Mouse (Mus musculus): ENCODE measurements around the gene Elob. TPM values are rescaled to one million over a fixed set of nuclear protein-coding genes. Genes with fewer than 3 reads are reported as not detected.

The Elob gene
- polyA plus RNA-seq, 1 experiment from 2014 or later, result 1,362 TPM

DNA sequence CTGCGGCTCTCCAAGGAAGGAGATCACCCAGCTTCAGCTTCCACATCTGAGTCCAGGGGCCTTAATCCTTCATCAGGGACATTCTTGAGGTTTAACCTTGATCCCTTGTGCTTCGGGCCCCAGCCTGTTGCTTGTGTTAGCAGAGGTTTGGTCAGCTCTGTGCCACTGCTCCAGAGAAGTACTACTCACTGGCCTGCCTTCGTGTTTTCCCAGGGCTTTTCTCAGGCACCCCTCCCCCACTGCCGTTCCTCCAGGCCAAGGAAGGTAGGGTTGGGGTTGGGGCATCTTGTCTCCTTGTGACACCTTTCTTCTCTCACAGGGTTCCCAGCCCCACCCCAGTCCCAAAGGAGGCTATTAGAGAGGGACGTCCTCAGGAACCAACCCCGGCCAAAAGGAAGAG, 6.8 kb downstream of the Elob start:
- ATAC-seq (ENCODE audit: low read depth), result no peak
- no peak overlapping the region for H3K4me2 ChIP-seq

DNA sequence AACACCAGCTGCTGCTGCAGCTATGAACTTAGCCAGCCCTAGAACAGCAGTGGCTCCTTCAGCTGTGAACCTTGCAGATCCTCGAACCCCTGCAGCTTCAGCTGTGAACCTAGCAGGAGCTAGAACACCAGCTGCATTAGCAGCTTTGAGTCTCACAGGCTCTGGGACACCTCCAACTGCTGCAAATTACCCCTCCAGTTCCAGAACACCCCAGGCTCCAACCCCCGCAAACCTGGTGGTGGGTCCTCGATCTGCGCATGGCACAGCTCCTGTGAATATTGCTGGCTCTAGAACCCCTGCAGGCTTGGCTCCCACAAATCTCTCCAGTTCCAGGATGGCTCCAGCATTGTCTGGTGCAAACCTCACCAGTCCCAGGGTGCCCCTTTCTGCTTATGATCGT, 8.2 kb downstream of the Elob start:
- no peak overlapping the region for H3K4me3 ChIP-seq
- H3K4me2 ChIP-seq, result no peak overlapping the region
- no peaks in the 10 kb centered on the region for H3K27me3 ChIP-seq
- H3K27ac ChIP-seq (replicated peaks), result no peak overlapping the region
- no peak for ATAC-seq (ENCODE audit: low read depth)
- no peak overlapping the region for H3K9ac ChIP-seq
- H3K36me3 ChIP-seq, result peaks cover 100% of the 10 kb centered on the region
- no peaks in the 10 kb centered on the region for H3K4me1 ChIP-seq (replicated peaks)
- WGBS, result 96% methylated on average over 5 of the region's 5 CpGs
- H3K9me3 ChIP-seq, result peaks cover 16% of the 10 kb centered on the region

More for the DNA sequence above, 6.8 kb downstream of the Elob start:
- WGBS, result 75% methylated on average over 6 of the region's 6 CpGs
- H3K27me3 ChIP-seq, result no peaks in the 10 kb centered on the region
- no peak overlapping the region for H3K4me3 ChIP-seq
- H3K9me3 ChIP-seq, result peaks cover 14% of the 10 kb centered on the region
- peaks cover 11% of the 10 kb centered on the region for H3K4me1 ChIP-seq (replicated peaks)
- H3K36me3 ChIP-seq, result peaks cover 100% of the 10 kb centered on the region
- no peak overlapping the region for H3K9ac ChIP-seq
- no peak overlapping the region for H3K27ac ChIP-seq (replicated peaks)

DNA sequence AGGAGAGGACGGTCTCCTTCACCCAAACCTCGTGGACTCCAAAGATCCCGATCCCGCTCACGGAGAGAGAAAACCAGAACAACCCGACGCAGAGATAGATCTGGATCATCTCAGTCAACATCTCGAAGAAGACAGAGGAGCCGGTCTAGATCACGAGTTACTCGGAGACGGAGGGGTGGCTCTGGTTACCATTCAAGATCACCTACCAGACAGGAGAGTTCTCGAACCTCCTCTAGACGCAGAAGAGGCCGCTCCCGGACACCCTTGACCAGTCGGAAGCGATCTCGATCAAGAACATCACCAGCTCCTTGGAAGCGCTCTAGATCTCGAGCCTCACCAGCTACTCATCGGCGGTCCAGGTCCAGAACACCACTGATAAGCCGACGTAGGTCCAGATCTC, 9.7 kb downstream of the Elob start:
- no peak for ATAC-seq (ENCODE audit: low read depth)
- no peak overlapping the region for H3K4me3 ChIP-seq
- no peak overlapping the region for H3K27ac ChIP-seq (replicated peaks)
- no peak overlapping the region for H3K9ac ChIP-seq
- WGBS, result 97% methylated on average over 25 of the region's 25 CpGs
- peaks cover 24% of the 10 kb centered on the region for H3K9me3 ChIP-seq
- no peaks in the 10 kb centered on the region for H3K4me1 ChIP-seq (replicated peaks)
- H3K27me3 ChIP-seq, result no peaks in the 10 kb centered on the region
- H3K4me2 ChIP-seq, result no peak overlapping the region
- peaks cover 100% of the 10 kb centered on the region for H3K36me3 ChIP-seq

DNA sequence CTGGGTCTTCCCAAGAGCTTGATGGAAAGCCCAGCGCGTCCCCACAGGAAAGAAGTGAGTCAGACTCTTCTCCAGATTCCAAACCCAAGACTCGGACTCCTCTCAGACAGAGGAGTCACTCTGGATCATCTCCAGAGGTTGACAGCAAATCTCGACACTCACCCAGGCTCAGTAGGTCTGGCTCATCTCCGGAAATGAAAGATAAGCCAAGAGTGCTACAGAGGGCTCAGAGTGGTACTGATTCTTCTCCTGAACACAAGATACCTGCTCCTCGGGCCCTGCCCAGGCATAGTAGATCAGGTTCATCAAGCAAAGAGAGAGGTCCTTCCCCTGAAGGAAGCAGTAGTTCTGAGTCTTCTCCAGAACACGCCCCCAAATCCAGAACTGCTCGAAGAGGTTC, 10.4 kb downstream of the Elob start:
- Histone ChIP-seq H3K9ac (no peak overlapping the region), H3K4me2 (no peak overlapping the region), H3K4me3 (no peak overlapping the region), H3K4me1 (replicated peaks) (no peaks in the 10 kb centered on the region), H3K36me3 (peaks cover 99% of the 10 kb centered on the region), H3K9me3 (peaks cover 24% of the 10 kb centered on the region), H3K27ac (replicated peaks) (no peak overlapping the region), H3K27me3 (no peaks in the 10 kb centered on the region)
- no peak for ATAC-seq (ENCODE audit: low read depth)
- WGBS, result 98% methylated on average over 8 of the region's 8 CpGs

DNA sequence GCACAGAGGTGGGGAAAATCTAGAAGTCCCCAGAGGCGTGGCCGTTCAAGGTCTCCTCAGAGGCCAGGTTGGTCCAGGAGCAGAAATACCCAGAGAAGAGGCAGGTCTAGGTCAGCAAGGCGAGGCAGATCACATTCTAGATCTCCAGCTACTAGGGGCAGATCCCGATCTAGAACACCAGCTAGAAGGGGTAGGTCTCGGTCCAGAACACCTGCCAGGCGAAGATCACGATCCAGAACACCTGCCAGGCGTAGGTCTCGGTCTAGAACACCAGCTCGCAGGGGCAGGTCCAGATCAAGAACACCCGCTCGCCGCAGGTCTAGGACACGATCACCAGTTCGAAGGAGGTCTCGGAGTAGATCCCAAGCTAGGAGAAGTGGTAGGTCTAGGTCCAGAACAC, 13.3 kb downstream of the Elob start:
- Histone ChIP-seq H3K27ac (replicated peaks) (no peak overlapping the region), H3K4me1 (replicated peaks) (no peaks in the 10 kb centered on the region), H3K9me3 (peaks cover 24% of the 10 kb centered on the region), H3K4me2 (no peak overlapping the region), H3K9ac (no peak overlapping the region), H3K27me3 (no peaks in the 10 kb centered on the region), H3K4me3 (no peak overlapping the region), H3K36me3 (peaks cover 96% of the 10 kb centered on the region)
- WGBS, result 98% methylated on average over 16 of the region's 16 CpGs
- ATAC-seq (ENCODE audit: low read depth), result no peak

DNA sequence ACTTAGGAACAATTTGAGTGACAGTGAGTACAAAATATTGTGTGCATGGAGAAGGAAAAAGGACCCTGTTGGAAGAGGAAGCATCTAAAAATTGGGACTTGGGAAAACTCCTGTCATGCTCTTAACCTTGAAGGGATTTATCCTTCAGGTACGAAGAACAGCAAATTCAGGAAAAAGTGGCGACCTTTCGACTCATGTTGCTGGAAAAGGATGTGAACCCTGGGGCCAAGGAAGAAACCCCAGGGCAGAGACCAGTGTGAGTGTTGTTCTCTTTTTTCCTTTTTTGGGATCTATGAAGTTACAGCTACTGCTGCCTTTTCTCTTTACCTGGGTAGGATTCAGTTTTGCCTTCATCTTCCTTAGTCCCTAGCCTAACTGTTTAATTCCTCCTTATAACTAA, 21.0 kb downstream of the Elob start:
- no peak overlapping the region for H3K27ac ChIP-seq (replicated peaks)
- H3K27me3 ChIP-seq, result no peaks in the 10 kb centered on the region
- H3K9me3 ChIP-seq, result no peaks in the 10 kb centered on the region
- no peak overlapping the region for H3K9ac ChIP-seq
- H3K4me3 ChIP-seq, result no peak overlapping the region
- peaks cover 57% of the 10 kb centered on the region for H3K36me3 ChIP-seq
- H3K4me2 ChIP-seq, result no peak overlapping the region
- no peak for ATAC-seq (ENCODE audit: low read depth)
- WGBS, result 92% methylated on average over 3 of the region's 3 CpGs
- H3K4me1 ChIP-seq (replicated peaks), result peaks cover 36% of the 10 kb centered on the region

DNA sequence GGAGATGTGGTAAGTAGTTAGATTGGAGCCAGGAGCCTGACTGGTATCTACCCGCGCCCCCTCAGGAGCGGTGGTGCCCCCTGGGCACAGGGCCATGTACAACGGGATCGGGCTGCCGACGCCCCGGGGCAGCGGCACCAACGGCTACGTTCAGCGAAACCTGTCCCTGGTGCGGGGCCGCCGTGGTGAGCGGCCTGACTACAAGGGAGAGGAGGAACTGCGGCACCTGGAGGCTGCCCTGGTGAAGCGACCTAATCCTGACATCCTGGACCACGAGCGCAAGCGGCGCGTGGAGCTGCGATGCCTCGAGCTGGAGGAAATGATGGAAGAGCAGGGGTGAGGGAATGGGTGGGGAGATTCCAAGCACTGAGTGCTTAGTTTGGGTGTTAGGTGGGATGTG, 22.1 kb downstream of the Elob start:
- H3K9ac ChIP-seq, result peak overlapping the region; percentile 46; the same call in 1 of the 2 replicates
- H3K27ac ChIP-seq (replicated peaks), result no peak overlapping the region
- WGBS, result 81% methylated on average over 25 of the region's 25 CpGs
- no peak for ATAC-seq (ENCODE audit: low read depth)
- peaks cover 40% of the 10 kb centered on the region for H3K4me1 ChIP-seq (replicated peaks)
- peak overlapping the region; percentile 4; the same call in 1 of the 2 replicates for H3K4me3 ChIP-seq
- no peaks in the 10 kb centered on the region for H3K27me3 ChIP-seq
- peaks cover 47% of the 10 kb centered on the region for H3K36me3 ChIP-seq
- no peaks in the 10 kb centered on the region for H3K9me3 ChIP-seq
- H3K4me2 ChIP-seq, result peak overlapping the region; percentile 89; the same call in 1 of the 2 replicates

DNA sequence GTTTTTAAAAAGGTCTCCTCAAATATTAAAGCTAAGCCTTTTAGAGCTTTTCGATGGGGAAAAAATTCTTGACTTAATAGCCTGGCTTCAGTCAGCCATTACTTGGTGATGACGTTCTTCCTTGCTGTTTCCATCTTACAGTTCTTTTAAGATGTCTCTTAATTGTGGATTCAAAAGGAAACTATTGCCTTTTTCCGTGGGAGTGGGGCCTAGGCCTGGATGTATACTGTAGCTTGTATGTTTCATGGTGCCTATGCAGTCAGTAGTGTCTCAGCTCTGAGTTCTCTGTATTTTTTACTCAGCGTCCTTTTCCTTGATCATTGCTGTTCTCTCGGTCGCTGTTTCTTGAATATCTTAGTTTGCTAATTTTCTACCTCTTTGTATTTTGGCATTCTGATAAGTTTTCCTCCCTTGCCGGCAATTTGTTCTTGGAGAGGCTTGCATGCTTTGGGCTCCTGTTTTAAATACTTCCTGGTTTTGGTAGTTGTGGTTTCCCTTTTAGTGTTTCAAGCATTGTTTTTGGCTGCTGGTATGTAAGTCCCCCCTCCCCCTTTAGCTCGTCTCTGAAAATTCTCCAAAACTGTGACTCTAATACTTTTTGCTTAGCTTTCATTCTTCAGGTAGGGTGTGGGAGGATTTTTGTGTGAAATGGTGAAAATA, 24.4 kb downstream of the Elob start:
- Histone ChIP-seq H3K27me3 (no peaks in the 10 kb centered on the region), H3K4me3 (peak overlapping the region; percentile 81), H3K4me2 (peak overlapping the region; percentile 89), H3K4me1 (replicated peaks) (peaks cover 40% of the 10 kb centered on the region), H3K9me3 (no peaks in the 10 kb centered on the region), H3K9ac (peak overlapping the region; percentile 98), H3K36me3 (peaks cover 24% of the 10 kb centered on the region), H3K27ac (replicated peaks) (0 out of 2 replicates have a peak overlapping the region, but pooled peaks have one; percentile 99)
- 7% methylated on average over 8 of the region's 8 CpGs for WGBS
- ATAC-seq (ENCODE audit: low read depth), result no peak

DNA sequence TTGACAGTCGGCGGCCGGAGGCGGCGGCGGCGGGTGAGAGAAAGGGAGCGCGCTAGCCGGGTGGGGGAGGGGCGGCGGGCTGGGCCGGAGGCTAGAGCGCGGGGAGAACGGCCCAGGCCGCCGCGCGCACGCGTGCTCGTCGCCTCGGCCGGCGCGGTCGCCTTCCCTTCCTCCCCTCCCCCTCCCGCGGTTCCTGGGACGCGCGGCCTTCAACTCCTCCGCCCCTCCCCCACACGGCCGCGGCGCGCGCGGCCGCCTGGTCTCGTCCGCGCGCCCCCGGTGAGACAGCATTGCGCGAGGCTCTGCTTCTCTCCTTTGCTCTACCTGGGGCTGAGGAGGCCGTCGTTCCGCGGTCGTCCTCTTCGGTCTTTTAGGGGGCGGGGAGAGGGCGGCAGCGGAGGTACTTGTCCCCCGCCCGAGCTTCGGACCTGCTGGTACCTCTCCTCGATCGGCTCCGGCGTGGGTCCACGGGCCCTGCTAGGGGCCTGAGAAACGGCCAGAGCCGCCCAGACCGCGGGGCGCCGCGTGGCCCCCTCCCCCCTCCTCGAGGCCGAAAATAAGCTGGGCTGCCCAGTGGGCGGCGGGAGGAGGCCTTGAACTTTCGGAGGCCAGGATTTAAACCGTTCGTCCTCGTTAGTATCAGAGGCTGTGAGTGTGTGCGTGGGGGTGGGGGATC, 25.4 kb downstream of the Elob start:
- peak overlapping the region; percentile 81 for H3K4me3 ChIP-seq
- H3K9me3 ChIP-seq, result no peaks in the 10 kb centered on the region
- peak overlapping the region; percentile 89 for H3K4me2 ChIP-seq
- H3K36me3 ChIP-seq, result peaks cover 20% of the 10 kb centered on the region
- H3K9ac ChIP-seq, result peak overlapping the region; percentile 98
- H3K4me1 ChIP-seq (replicated peaks), result peaks cover 40% of the 10 kb centered on the region
- no peaks in the 10 kb centered on the region for H3K27me3 ChIP-seq
- 1% methylated on average over 54 of the region's 83 CpGs for WGBS
- peak overlapping the region; percentile 99 for H3K27ac ChIP-seq (replicated peaks)
- peak; percentile 67 for ATAC-seq (ENCODE audit: low read depth)

DNA sequence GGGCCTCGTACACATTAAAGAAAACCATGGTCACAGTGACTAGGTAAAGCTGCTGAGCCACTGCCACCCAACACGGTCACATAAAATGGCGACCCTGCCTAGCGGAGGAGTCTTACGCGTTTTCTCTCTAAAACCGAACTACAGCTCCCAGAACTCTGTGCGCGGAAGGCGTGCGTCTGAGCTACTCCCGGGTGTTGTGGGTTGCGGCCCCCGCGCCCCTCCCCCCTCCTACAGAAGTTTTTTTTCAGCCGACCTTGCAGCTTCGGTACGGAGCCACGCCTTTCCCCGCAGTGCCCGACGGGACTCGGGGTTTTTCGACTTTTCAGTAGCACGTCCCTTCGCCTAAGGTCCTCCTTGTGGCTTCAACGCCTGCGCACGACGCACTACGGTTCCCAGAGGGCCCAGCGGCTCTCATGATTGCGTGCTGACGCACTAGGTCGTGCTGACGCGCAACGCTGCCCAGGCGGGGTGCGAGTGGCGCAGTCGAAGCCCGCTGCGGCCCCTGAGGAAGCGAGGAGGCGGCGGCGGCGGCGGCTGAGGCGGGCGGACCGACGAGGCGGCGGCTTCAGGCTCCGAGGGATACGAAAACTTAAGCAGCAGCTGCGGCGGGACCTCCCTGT, 26.1 kb downstream of the Elob start:
- H3K36me3 ChIP-seq, result peaks cover 15% of the 10 kb centered on the region
- peak overlapping the region; percentile 81 for H3K4me3 ChIP-seq
- under 1% methylated on average over 60 of the region's 60 CpGs for WGBS
- no peaks in the 10 kb centered on the region for H3K27me3 ChIP-seq
- no peaks in the 10 kb centered on the region for H3K9me3 ChIP-seq
- H3K4me2 ChIP-seq, result peak overlapping the region; percentile 89
- ATAC-seq (ENCODE audit: low read depth), result peak; percentile 99
- H3K9ac ChIP-seq, result peak overlapping the region; percentile 98
- H3K4me1 ChIP-seq (replicated peaks), result peaks cover 40% of the 10 kb centered on the region
- H3K27ac ChIP-seq (replicated peaks), result peak overlapping the region; percentile 99

DNA sequence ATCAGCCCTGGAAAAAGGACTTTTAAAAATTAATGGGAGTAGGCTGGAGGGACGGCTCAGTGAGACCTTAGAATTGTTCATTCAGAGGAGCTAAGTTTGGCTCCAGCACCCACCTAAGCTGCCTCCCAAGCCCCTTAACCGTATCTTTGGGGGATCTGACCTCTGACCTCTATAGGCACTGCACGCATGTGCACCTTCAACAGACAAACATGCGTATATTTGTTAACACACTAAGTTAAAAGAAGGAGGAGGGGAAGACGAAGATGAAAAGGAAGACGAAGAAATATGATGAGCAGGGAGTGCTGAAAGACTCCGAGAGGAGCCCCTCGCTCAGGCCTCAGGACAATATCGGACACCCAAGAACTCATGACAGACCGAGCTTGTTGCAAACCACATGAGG, 27.3 kb downstream of the Elob start:
- Histone ChIP-seq H3K27me3 (no peaks in the 10 kb centered on the region), H3K27ac (replicated peaks) (no peak overlapping the region), H3K4me3 (no peak overlapping the region), H3K4me2 (no peak overlapping the region), H3K9me3 (no peaks in the 10 kb centered on the region), H3K9ac (no peak overlapping the region), H3K4me1 (replicated peaks) (peaks cover 32% of the 10 kb centered on the region), H3K36me3 (peaks cover 16% of the 10 kb centered on the region; the same call in 1 of the 2 replicates)
- WGBS, result 90% methylated on average over 10 of the region's 10 CpGs
- no peak for ATAC-seq (ENCODE audit: low read depth)

DNA sequence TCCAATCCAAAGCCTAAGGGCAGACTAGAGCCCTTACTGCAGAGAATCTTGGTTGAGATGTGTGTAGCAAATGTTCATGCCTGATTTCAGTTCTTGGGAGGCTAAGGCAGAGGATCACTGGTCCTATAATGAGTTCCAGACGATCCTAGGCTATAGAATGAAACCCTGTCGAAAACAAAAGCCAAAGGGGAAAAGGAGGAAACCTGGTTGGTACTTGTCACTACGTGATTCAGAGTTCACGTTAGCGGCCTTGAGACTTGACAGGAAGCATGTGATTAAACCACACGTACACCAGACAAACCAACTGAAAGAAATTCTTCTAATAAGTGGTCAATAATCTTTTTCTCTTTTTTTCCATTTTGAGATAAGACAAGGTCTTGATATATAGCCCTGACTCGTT, 31.6 kb downstream of the Elob start:
- no peak overlapping the region for H3K9ac ChIP-seq
- peaks cover 25% of the 10 kb centered on the region; the same call in 1 of the 2 replicates for H3K36me3 ChIP-seq
- H3K27me3 ChIP-seq, result no peaks in the 10 kb centered on the region
- no peak overlapping the region for H3K27ac ChIP-seq (replicated peaks)
- H3K9me3 ChIP-seq, result no peaks in the 10 kb centered on the region
- H3K4me2 ChIP-seq, result no peak overlapping the region
- peaks cover 7% of the 10 kb centered on the region for H3K4me1 ChIP-seq (replicated peaks)
- 88% methylated on average over 7 of the region's 7 CpGs for WGBS
- no peak for ATAC-seq (ENCODE audit: low read depth)
- no peak overlapping the region for H3K4me3 ChIP-seq

All from neural tube, embryonic 13.5 days (tissue).